Mouse (Mus musculus): Measurements from ENCODE around the gene Rtn4ip1. TPM values are rescaled to one million over a fixed set of nuclear protein-coding genes. Genes with fewer than 3 reads are reported as not detected.

Gene Rtn4ip1
- polyA plus RNA-seq, 1 experiment from 2014 or later, result 16.4 TPM

- ATAC-seq, result 0 out of 2 replicates have a peak, but pooled peaks have one; percentile 28
- WGBS, result 1% methylated on average over 68 of the region's 68 CpGs
Measured at GRCm38 (mm10) chr10:44003551-44004151, 102.0 kb downstream of the Rtn4ip1 start.

GRCm38 (mm10) chr10:44004221-44004751, 102.7 kb downstream of the Rtn4ip1 start:
- Histone ChIP-seq H3K36me3 (ENCODE audit: control insufficient read depth, insufficient read depth, low read length) (no peaks in the 10 kb centered on the region), H3K9ac (ENCODE audit: low read depth, low read length) (no peak overlapping the region), H3K4me1 (ENCODE audit: control insufficient read depth, insufficient read depth, low read depth, low read length) (peaks cover 17% of the 10 kb centered on the region), H3K4me3 (ENCODE audit: low read length) (peak overlapping the region; percentile 51), H3K27ac (ENCODE audit: low read depth, low read length) (no peak overlapping the region), H3K4me2 (ENCODE audit: low read length) (peak overlapping the region; percentile 64), H3K9me3 (ENCODE audit: control insufficient read depth, low read length) (no peaks in the 10 kb centered on the region), H3K27me3 (replicated peaks; ENCODE audit: control insufficient read depth, insufficient read depth, low read length) (peaks cover 37% of the 10 kb centered on the region)
- WGBS, result under 1% methylated on average over 33 of the region's 33 CpGs
- no peak for ATAC-seq

More at GRCm38 (mm10) chr10:44003551-44004151, 102.0 kb downstream of the Rtn4ip1 start:
- H3K9ac ChIP-seq (ENCODE audit: low read depth, low read length), result peak overlapping the region; percentile 59
- no peaks in the 10 kb centered on the region for H3K36me3 ChIP-seq (ENCODE audit: control insufficient read depth, insufficient read depth, low read length)
- peak overlapping the region; percentile 51 for H3K4me3 ChIP-seq (ENCODE audit: low read length)
- H3K27ac ChIP-seq (ENCODE audit: low read depth, low read length), result no peak overlapping the region
- peaks cover 17% of the 10 kb centered on the region for H3K4me1 ChIP-seq (ENCODE audit: control insufficient read depth, insufficient read depth, low read depth, low read length)
- peak overlapping the region; percentile 64 for H3K4me2 ChIP-seq (ENCODE audit: low read length)
- peaks cover 37% of the 10 kb centered on the region for H3K27me3 ChIP-seq (replicated peaks; ENCODE audit: control insufficient read depth, insufficient read depth, low read length)
- H3K9me3 ChIP-seq (ENCODE audit: control insufficient read depth, low read length), result no peaks in the 10 kb centered on the region

- peaks cover 37% of the 10 kb centered on the region for H3K27me3 ChIP-seq (replicated peaks; ENCODE audit: control insufficient read depth, insufficient read depth, low read length)
- peak; percentile 46 for ATAC-seq
- 2% methylated on average over 40 of the region's 40 CpGs for WGBS
- H3K9me3 ChIP-seq (ENCODE audit: control insufficient read depth, low read length), result no peaks in the 10 kb centered on the region
- no peaks in the 10 kb centered on the region for H3K36me3 ChIP-seq (ENCODE audit: control insufficient read depth, insufficient read depth, low read length)
- peak overlapping the region; percentile 40 for H3K4me3 ChIP-seq (ENCODE audit: low read length)
- peak overlapping the region; percentile 67 for H3K4me2 ChIP-seq (ENCODE audit: low read length)
- peaks cover 17% of the 10 kb centered on the region for H3K4me1 ChIP-seq (ENCODE audit: control insufficient read depth, insufficient read depth, low read depth, low read length)
- no peak overlapping the region for H3K27ac ChIP-seq (ENCODE audit: low read depth, low read length)
- peak overlapping the region; percentile 47; the same call in 1 of the 2 replicates for H3K9ac ChIP-seq (ENCODE audit: low read depth, low read length)
Measured at GRCm38 (mm10) chr10:44005677-44006641, 104.4 kb downstream of the Rtn4ip1 start.

Other genes starting within 250 kb of the Rtn4ip1 start
- 22.8 and 26.1 TPM in 2 replicates for gene Qrsl1, start 62 bp upstream of the Rtn4ip1 start, polyA plus RNA-seq (2015; fragmentation: Nextera tagmentation; extraction: Ambion mirVana)
- gene Crybg1, start 247.0 kb downstream of the Rtn4ip1 start, polyA plus RNA-seq (2015; fragmentation: Nextera tagmentation; extraction: Ambion mirVana), result 0.16 and 0.22 TPM in 2 replicates